Mouse (Mus musculus): Measurements from ENCODE around the gene Zfp553. TPM values are rescaled to one million over a fixed set of nuclear protein-coding genes. Genes with fewer than 3 reads are reported as not detected.

Zfp553 gene
- total and polyA plus RNA-seq, 2 experiments: 2.3 to 4.5 TPM

- H3K79me2 ChIP-seq (ENCODE audit: control insufficient read depth, insufficient read depth, low read length): no peaks in the 10 kb centered on the region
- H3K4me3 ChIP-seq (ENCODE audit: insufficient read depth, low read depth, low read length): no peak overlapping the region
- no peaks in the 10 kb centered on the region for H3K4me1 ChIP-seq (ENCODE audit: control insufficient read depth, insufficient read depth, low read length)
- no peaks in the 10 kb centered on the region for H3K27me3 ChIP-seq (ENCODE audit: control insufficient read depth, insufficient read depth, low read length)
- H3K9ac ChIP-seq (ENCODE audit: low read depth, low read length): no peak overlapping the region
- DNase-seq (ENCODE audit: extremely low read depth, low read depth, low spot score): no peak
- no peaks in the 10 kb centered on the region for H3K36me3 ChIP-seq (ENCODE audit: control insufficient read depth, insufficient read depth, low read length)
- TF ChIP-seq POLR2A (IDR thresholded peaks at IDR 0.05; ENCODE audit: extremely low read depth, insufficient read depth, low read length) (no peak), CTCF (IDR thresholded peaks at IDR 0.05; ENCODE audit: low read depth, low read length) (no peak)
- H3K27ac ChIP-seq (replicated peaks; ENCODE audit: insufficient read depth, low read depth, low read length): no peak overlapping the region
- WGBS: 86% methylated on average over 5 of the region's 5 CpGs
Measured at GRCm38 (mm10) chr7:127216307-127216706, 16.6 kb upstream of the Zfp553 start.

GRCm38 (mm10) chr7:127217475-127217874 is 15.4 kb upstream of the Zfp553 start:
- no peaks in the 10 kb centered on the region for H3K79me2 ChIP-seq (ENCODE audit: control insufficient read depth, insufficient read depth, low read length)
- no peaks in the 10 kb centered on the region for H3K27me3 ChIP-seq (ENCODE audit: control insufficient read depth, insufficient read depth, low read length)
- no peak for DNase-seq (ENCODE audit: extremely low read depth, low read depth, low spot score)
- H3K9ac ChIP-seq (ENCODE audit: low read depth, low read length): no peak overlapping the region
- no peaks in the 10 kb centered on the region for H3K36me3 ChIP-seq (ENCODE audit: control insufficient read depth, insufficient read depth, low read length)
- 78% methylated on average over 6 of the region's 6 CpGs for WGBS
- H3K27ac ChIP-seq (replicated peaks; ENCODE audit: insufficient read depth, low read depth, low read length): no peak overlapping the region
- TF ChIP-seq POLR2A (IDR thresholded peaks at IDR 0.05; ENCODE audit: extremely low read depth, insufficient read depth, low read length): no peak
- TF ChIP-seq CTCF (IDR thresholded peaks at IDR 0.05; ENCODE audit: low read depth, low read length): no peak
- no peak overlapping the region for H3K4me3 ChIP-seq (ENCODE audit: insufficient read depth, low read depth, low read length)
- H3K4me1 ChIP-seq (ENCODE audit: control insufficient read depth, insufficient read depth, low read length): no peaks in the 10 kb centered on the region

- TF ChIP-seq CTCF (IDR thresholded peaks at IDR 0.05; ENCODE audit: low read depth, low read length) (no peak), POLR2A (IDR thresholded peaks at IDR 0.05; ENCODE audit: extremely low read depth, insufficient read depth, low read length) (no peak)
- Histone ChIP-seq H3K27me3 (ENCODE audit: control insufficient read depth, insufficient read depth, low read length) (no peaks in the 10 kb centered on the region), H3K9ac (ENCODE audit: low read depth, low read length) (no peak overlapping the region), H3K36me3 (ENCODE audit: control insufficient read depth, insufficient read depth, low read length) (no peaks in the 10 kb centered on the region), H3K27ac (replicated peaks; ENCODE audit: insufficient read depth, low read depth, low read length) (no peak overlapping the region), H3K4me1 (ENCODE audit: control insufficient read depth, insufficient read depth, low read length) (no peaks in the 10 kb centered on the region), H3K79me2 (ENCODE audit: control insufficient read depth, insufficient read depth, low read length) (no peaks in the 10 kb centered on the region), H3K4me3 (ENCODE audit: insufficient read depth, low read depth, low read length) (no peak overlapping the region)
- DNase-seq (ENCODE audit: extremely low read depth, low read depth, low spot score): no peak
- 76% methylated on average over 10 of the region's 10 CpGs for WGBS
Measured at GRCm38 (mm10) chr7:127217901-127218642, 14.8 kb upstream of the Zfp553 start.

- H3K4me3 ChIP-seq (ENCODE audit: insufficient read depth, low read depth, low read length): no peak overlapping the region
- no peaks in the 10 kb centered on the region for H3K79me2 ChIP-seq (ENCODE audit: control insufficient read depth, insufficient read depth, low read length)
- H3K9ac ChIP-seq (ENCODE audit: low read depth, low read length): no peak overlapping the region
- H3K27me3 ChIP-seq (ENCODE audit: control insufficient read depth, insufficient read depth, low read length): no peaks in the 10 kb centered on the region
- no peak for DNase-seq (ENCODE audit: extremely low read depth, low read depth, low spot score)
- no peak for TF ChIP-seq CTCF (IDR thresholded peaks at IDR 0.05; ENCODE audit: low read depth, low read length)
- no peak for TF ChIP-seq POLR2A (IDR thresholded peaks at IDR 0.05; ENCODE audit: extremely low read depth, insufficient read depth, low read length)
- 91% methylated on average over 4 of the region's 4 CpGs for WGBS
- no peaks in the 10 kb centered on the region for H3K4me1 ChIP-seq (ENCODE audit: control insufficient read depth, insufficient read depth, low read length)
- no peak overlapping the region for H3K27ac ChIP-seq (replicated peaks; ENCODE audit: insufficient read depth, low read depth, low read length)
- H3K36me3 ChIP-seq (ENCODE audit: control insufficient read depth, insufficient read depth, low read length): no peaks in the 10 kb centered on the region
Measured at GRCm38 (mm10) chr7:127218670-127219069, 14.2 kb upstream of the Zfp553 start.

- no peak for TF ChIP-seq POLR2A (IDR thresholded peaks at IDR 0.05; ENCODE audit: extremely low read depth, insufficient read depth, low read length)
- TF ChIP-seq CTCF (IDR thresholded peaks at IDR 0.05; ENCODE audit: low read depth, low read length): no peak
- H3K36me3 ChIP-seq (ENCODE audit: control insufficient read depth, insufficient read depth, low read length): no peaks in the 10 kb centered on the region
- H3K79me2 ChIP-seq (ENCODE audit: control insufficient read depth, insufficient read depth, low read length): no peaks in the 10 kb centered on the region
- H3K4me3 ChIP-seq (ENCODE audit: insufficient read depth, low read depth, low read length): no peak overlapping the region
- 68% methylated on average over 6 of the region's 6 CpGs for WGBS
- no peaks in the 10 kb centered on the region for H3K4me1 ChIP-seq (ENCODE audit: control insufficient read depth, insufficient read depth, low read length)
- H3K27ac ChIP-seq (replicated peaks; ENCODE audit: insufficient read depth, low read depth, low read length): no peak overlapping the region
- no peak overlapping the region for H3K9ac ChIP-seq (ENCODE audit: low read depth, low read length)
- DNase-seq (ENCODE audit: extremely low read depth, low read depth, low spot score): no peak
- H3K27me3 ChIP-seq (ENCODE audit: control insufficient read depth, insufficient read depth, low read length): no peaks in the 10 kb centered on the region
Measured at GRCm38 (mm10) chr7:127220440-127220839, 12.4 kb upstream of the Zfp553 start.

GRCm38 (mm10) chr7:127223106-127223505 is 9.8 kb upstream of the Zfp553 start:
- H3K79me2 ChIP-seq (ENCODE audit: control insufficient read depth, insufficient read depth, low read length): no peaks in the 10 kb centered on the region
- no peak overlapping the region for H3K4me3 ChIP-seq (ENCODE audit: insufficient read depth, low read depth, low read length)
- no peak for TF ChIP-seq CTCF (IDR thresholded peaks at IDR 0.05; ENCODE audit: low read depth, low read length)
- TF ChIP-seq POLR2A (IDR thresholded peaks at IDR 0.05; ENCODE audit: extremely low read depth, insufficient read depth, low read length): no peak
- no peaks in the 10 kb centered on the region for H3K27me3 ChIP-seq (ENCODE audit: control insufficient read depth, insufficient read depth, low read length)
- no peaks in the 10 kb centered on the region for H3K4me1 ChIP-seq (ENCODE audit: control insufficient read depth, insufficient read depth, low read length)
- no peak for DNase-seq (ENCODE audit: extremely low read depth, low read depth, low spot score)
- 97% methylated on average over 3 of the region's 3 CpGs for WGBS
- H3K9ac ChIP-seq (ENCODE audit: low read depth, low read length): no peak overlapping the region
- no peak overlapping the region for H3K27ac ChIP-seq (replicated peaks; ENCODE audit: insufficient read depth, low read depth, low read length)
- H3K36me3 ChIP-seq (ENCODE audit: control insufficient read depth, insufficient read depth, low read length): no peaks in the 10 kb centered on the region

All from liver, adult 2 months (tissue).